Mouse (Mus musculus) Muller cell, postnatal 12 days (primary cell): ENCODE results near the gene Tmem94.

Source experiments
- DNase-seq: peaks from one replicate; pipeline ENCODE4 v3.0.0-alpha.2; 2015; ENCODE audit errors: inconsistent ontology term

Tmem94 gene

DNA sequence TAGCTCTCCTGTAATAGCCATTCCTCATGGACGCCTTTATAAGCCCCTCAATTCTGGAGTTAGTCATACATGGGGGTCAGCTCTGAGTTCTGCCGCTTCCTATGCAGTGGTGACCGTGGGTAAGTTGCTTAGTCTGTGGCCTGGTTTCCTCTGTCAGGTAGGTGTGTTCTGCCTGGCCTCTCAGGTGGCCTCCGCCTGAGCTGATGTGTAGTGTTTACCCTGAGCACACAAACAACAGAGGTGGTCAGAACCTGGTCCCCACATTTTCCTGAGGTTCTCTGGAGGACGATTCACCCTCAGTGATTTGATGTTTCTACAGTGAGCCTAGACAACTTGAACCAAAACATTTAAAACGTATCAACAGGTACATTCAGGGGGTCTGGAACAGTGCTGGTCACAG lies 66.8 kb downstream of the Tmem94 start:
- no peak for DNase-seq

DNA sequence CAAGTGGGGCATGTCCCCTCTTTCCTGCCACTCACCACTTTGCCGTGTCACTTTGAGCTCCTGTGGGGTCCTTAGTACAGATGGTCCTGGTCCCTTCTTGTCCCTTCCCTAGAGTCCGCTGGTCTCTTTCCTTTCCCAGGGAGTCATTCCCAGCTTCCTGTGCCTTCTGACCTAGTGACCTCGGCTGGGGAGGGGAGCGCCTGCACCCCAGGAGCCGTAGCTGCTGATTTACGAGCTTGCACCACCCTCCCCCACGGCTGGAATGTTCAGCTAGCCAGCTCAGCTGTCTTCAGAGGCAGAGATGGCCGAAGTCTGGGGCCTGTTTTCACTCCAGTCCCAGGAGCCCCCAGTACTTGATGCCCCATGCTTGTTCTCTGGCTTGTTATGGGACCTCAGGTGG lies 67.3 kb downstream of the Tmem94 start:
- no peak for DNase-seq

DNA sequence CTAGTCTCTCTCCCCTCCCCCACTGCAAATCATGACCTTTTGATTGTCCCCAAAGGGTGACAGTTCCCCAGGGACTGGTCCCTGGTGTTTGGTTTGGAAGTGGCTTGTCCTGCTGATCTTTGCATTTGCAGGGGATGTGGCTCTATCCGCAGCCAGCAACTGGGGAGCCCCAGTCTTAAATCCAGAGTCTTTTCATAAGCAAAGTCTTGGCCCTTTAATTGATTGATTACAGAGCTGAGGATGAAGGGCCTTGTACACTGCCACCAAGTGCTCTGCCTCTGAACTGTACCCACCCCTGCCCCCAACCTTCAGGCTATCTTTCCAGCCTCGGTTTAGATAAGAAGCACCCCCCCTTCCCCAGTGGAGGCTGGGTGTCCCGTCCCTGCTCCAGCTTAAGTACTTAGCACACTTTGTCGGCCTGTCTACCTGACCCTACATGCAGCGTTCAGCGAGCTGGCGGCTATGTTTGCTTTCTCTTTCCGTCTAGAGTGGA lies 67.8 kb downstream of the Tmem94 start:
- DNase-seq: no peak

DNA sequence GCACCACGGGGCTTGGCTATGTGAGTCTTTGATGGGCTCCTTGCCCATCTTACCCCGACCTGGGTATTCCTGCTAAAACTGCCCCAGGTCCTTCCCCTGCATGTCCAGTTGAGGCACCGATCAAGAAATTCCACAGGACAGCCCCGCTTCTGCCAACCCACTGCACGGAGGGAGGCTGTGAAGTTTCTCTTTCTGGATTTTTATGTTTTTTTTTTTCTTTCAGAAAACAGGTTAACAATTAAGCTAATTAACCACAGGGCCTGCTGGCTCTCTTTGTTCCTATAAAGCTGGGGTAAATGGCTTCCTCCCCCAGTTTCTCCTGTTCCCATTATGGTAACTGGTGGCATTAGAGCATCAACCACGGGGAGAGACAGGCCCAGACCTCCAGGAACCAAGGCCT lies 68.8 kb downstream of the Tmem94 start:
- DNase-seq: no peak

DNA sequence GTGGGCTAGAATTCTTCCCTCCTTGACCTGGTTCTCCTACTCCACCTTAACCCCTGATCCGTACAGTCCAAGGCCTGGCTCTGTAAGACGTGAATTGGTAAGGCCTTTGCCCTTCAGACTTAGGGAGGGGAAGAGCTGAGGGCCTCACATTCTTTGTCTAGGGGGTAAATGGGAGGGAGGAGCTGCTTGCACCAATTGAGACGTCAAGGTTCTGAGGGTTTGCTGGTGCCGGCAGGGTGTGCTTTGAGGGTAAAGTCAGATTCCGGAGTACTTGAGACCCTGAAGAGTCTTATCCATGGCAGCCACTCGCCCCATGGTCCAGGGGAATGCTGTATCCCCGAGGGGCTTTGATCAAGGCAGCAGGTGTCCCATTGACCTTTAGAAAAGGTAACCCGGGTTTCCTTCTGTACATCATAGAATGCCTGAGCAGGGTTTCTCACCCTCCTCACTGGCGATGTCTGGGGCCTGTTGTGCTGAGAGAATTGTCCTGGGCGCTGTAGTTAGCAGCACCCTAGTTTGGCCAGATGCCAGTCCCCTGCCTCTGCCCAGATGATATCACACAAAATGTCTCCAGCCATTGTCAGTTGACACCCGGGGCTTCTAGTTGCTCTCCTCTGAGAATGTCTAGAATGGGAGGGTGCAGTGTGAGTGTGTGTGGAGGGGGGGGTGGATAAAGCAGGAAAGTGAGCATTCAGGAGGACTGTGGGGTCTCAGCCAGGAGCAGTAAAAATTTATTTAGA lies 71.6 kb downstream of the Tmem94 start:
- no peak for DNase-seq

DNA sequence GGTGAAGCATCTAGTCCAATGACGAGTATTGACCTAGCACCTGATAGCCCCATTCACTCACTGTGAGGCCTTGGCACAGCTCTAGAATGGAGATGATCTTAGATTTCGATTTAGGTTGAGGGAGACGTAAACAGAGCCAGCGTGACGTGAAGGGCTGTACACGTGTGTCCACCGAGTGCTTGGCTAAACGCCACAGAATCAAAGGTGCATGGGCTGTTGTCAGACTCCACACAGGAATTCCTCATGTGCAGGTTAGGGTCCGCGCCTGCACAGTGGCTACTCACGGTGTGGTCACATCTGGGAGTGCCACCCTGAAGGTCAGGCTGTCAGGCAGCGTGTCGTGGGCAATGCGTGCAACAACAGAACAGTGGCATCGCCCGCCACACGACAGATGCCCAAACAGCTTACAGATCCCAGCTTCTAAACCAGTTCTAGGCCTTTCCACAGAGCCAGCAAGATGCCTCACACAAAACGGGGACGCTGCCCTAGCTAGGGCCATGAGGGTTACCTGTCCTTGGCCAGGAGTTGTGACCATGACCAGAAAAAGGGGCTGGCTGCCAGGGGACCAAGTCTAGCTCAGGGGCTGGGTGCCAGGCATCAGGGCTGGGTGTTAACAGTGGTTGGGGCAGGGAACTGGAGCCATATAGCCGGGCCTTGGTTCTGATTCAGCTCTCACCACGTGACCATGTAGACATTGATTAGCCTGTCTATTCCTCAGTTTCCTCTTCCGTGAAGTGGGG lies 72.5 kb downstream of the Tmem94 start:
- no peak for DNase-seq

DNA sequence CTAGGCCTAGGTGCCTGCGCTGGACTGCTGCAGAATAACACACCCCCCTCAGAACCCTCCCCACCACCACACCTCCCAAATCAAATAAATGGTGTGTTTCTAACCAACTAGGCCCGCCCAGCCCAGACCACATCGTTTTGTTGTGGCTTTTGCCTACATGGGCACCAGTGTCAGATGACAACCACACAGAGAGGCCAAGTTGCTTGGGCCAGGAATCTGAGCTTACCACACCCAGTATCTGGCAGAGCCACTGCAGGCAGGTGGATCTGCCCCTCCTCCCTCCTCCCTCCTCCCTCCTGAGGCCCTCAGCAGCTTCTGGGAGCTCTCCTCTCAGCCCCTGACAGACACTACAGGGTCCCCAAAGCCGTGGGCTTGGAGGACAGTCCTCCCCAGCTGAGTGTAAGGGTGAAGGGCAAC lies 73.7 kb downstream of the Tmem94 start:
- no peak for DNase-seq

DNA sequence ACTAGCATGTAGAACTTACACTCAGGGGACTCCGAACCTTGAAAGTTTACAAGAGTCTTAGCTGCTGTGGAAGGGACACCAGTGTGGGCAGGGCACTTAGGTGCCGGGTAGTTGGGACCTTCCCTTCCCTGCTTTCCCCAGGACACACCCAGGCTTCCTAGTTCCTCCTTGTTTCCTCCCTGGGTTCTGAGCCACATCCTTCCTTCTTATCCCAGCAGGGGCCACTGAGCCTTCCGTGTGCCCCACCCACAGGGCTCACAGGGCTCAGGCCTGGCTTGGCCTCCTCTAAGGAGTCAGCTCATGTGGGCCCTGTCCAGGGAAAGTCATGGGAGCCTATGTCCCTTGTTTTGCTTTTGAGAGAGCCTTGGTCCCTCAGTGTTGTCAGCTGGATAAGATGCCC lies 74.5 kb downstream of the Tmem94 start:
- no peak for DNase-seq

DNA sequence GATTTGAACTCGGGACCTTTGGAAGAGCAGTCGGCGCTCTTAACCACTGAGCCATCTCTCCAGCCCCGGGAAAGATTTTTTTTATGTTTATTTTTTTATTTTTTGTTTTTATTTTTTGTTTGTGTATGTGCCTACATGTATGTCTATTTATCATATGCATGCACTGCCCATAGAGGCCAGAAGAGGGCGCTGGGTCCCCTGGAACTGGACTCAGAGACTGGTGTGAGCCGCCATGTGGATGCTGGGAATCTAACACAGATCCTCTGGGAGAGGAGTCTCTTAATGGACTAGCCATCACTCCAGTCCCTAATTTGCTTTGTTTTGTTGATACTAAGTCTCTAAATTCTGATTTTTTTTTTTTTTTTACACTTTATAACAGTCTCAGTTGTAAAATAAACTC lies 75.8 kb downstream of the Tmem94 start:
- DNase-seq: no peak

DNA sequence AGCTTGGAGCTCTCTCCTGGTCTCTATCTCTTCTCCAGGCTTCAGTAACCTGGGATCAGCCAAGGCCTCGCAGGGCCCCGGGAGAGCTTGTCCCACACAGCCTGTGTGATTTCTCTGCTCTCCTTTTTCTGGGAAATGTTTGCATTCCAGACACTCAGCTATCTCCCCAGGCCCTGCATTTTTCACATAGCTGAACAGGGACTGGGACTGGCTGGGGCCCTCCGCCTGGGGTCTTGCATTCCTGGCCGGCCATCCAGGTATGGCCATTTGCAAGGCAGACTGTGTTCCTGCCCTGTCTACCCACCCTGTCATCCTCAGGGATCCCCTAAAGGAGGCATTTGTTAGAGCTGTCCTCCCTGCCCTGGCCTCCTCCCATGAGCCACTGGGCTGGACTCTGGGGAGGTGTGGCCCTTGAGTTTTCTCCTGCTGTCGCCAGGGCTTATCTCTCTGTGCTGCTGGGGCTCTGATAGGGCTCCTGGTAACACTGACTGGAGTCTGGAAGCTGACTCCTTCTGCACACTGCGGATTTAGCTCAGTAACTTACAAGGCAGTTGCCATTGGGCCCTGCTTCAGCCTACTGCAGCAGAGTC lies 76.8 kb downstream of the Tmem94 start:
- DNase-seq: peak; percentile 82

DNA sequence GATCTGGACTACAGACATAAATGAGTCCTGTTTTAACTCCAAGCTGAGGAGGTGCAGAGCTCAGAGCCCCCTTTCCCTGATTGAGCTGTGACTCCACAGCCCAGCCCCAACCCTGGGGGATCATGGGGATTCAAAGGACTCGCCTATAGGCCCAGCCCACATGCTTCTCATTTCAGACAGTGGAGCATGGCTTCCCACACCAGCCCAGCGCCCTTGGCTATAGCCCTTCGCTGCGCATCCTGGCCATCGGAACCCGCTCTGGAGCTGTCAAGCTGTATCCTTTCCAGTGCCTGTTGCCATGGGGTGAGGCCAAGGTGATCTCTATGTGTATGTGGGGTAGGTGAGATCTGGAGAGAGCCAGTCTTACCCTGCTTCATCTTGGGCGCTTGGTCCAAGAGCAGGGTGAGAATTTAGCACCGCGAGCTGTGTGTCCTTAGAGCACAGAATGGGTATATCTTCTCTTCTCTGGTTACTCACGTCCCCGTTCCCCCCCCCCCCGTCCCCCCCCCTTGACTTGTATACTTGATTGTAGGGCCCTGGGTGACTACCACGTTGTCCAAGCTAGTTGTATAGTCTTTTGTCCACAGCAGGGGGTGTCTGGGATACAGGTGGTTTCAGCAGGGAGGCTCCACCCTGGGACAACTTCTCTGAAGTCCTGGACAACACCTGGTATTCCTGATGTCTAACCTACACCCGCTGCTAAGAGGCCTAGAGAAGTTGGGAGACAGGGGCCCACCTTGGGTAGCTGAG lies 78.1 kb downstream of the Tmem94 start:
- DNase-seq: no peak

DNA sequence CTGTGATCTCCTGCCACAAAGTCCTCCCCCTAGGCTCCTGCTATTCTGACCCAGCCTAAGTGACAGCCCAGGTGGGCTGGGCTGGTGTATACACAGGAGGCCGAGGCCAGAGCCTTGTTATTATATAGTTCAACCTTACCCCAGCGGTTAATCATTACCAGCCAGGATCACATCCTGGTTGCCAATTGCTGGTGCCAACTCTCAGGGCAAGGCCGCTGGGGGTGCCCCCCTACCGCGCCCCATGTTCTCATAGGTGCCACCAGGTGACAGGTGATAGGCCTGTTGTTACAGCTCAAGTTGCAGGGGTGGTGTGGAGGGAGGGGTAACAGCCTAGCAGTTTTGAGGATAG lies 78.6 kb downstream of the Tmem94 start:
- DNase-seq: no peak

DNA sequence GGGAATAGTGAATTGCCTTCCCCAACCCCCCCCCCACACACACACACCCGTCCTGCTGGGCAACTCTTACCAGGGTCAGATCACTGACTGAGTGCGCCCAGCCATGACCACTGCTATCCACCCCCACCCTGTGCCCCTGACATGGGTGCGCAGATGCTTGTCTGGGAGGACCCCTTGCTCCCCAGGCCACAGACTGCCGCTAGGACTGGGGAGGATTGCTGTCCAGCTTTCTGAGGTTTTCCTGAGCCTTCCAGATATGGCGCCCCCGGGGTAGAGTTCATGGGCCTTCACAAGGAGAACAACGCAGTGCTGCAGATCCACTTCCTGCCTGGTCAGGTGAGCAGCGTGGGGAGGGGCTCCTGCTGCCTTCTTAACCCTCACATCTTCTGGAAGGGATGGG lies 79.0 kb downstream of the Tmem94 start:
- no peak for DNase-seq

DNA sequence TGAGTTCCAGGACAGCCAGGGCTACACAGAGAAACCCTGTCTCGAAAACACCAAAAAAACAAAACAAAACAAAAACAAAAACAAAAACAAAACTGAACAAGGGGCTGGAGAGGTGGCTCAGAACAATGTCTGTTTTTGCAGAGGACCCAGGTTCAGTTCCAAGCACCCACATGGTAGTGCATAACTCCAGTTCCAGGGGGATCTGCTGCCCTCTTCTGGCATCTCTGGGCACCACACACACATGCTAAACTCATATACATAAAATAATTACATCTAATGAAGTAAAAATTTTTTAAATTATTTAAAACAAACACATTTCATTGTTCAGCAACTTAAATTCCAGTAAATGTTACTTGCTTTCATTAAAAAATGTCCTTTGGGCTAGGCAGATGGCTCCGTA lies 80.6 kb downstream of the Tmem94 start:
- DNase-seq: no peak
